Mouse (Mus musculus) neutrophil, adult 5-6 weeks (primary cell): ENCODE measurements around the gene Ghdc. TPM values are rescaled to one million over a fixed set of nuclear protein-coding genes. Genes with fewer than 3 reads are reported as not detected.
A peak's percentile ranks its signal among the peaks of the same experiment; 100 is the strongest.

Experiments
- ATAC-seq: fragments of 151-379, 151-347 bp; 2 replicates; pipeline ENCODE4 v1.8.0; 2017; ENCODE audit warnings: mild to moderate bottlenecking, moderate TSS enrichment; ENCODE audit not compliant: insufficient number of reproducible peaks, poor library complexity, low FRiP score, severe bottlenecking; ENCODE audit errors: extremely low read depth
- total RNA-seq: library from RNA; stranded (forward); fragments of 200-1000 nt; gene quantifications from 2 replicates; pipeline ENCODE4 v1.2.3, GENCODE M21; 2017

The Ghdc gene
- total RNA-seq, 1 experiment from 2014 or later, result 8.6 TPM

DNA sequence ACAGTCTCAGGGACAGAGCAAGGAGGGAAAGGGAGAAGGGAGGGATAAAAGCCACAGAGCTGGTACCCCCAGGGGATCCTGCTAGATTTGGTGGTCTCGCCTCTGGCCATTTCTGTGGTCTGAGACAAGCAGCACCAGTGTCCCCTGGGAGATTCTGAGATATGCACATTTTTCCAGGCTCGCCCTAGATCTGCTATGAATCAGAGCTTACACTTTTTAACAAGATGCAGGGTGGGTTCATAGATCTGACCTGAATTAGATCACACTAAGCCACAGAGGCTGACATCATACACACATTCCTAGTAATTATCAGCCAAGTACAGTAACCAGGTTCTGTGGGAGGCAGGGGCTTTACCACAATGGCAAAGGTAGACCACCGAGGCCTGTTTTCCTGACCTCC lies 18.9 kb upstream of the Ghdc start:
- no peak for ATAC-seq

DNA sequence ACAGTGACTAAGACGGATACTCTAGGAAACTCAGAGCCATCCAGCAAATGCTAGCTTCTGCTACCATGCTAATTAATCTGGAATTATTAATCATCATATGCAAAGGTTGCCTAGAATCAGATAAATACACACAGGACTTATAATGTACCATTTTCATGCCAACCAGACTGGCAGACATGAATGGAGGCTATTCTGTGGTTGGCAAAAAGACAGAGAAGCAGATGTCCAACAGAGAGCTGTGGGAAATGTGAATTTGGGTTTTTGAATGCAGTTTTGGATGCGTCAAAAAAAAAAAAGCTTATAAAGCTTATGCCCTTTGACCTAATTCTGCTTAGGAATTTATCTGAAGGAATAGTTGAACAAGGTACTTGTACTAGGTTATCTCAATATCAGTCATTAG lies 15.0 kb upstream of the Ghdc start:
- no peak for ATAC-seq

DNA sequence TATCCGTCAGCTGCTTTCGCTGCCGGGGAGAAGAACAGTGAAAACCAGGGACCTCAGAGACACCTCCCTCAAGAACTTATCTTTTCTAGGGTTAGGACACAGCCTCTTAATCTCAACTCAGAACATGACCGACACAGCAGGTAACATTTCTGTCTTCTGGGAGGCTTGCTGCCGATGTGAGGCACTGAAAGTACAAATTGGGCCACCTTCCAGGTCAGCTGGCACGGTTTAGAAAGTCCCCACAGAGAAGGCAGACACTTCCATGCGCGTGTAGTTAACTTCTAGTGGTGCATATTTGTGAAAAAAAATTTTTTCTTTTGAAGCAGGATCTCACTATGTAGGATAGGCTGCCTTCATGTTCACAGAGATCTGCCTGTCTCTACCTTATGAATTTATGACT lies 13.5 kb upstream of the Ghdc start:
- ATAC-seq, result no peak

DNA sequence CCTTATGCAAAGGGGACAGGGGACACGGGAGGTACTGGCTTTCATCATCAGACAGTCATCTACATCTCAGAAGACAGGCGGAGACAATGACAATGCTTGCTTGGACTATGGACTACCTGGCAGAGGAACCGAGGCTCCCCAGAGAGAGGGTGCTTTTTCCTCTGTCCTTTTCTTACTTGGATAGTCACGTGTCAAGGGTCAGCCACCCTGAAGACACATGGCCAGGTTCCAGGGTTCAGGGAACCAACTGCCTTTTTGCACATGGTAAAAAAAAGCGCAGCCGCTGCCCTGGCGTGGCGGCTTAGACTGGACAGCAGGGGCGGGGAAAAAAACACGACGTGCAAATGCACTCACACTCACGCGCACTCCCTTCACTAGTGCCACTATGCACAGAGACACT lies 11.8 kb upstream of the Ghdc start:
- ATAC-seq, result no peak

DNA sequence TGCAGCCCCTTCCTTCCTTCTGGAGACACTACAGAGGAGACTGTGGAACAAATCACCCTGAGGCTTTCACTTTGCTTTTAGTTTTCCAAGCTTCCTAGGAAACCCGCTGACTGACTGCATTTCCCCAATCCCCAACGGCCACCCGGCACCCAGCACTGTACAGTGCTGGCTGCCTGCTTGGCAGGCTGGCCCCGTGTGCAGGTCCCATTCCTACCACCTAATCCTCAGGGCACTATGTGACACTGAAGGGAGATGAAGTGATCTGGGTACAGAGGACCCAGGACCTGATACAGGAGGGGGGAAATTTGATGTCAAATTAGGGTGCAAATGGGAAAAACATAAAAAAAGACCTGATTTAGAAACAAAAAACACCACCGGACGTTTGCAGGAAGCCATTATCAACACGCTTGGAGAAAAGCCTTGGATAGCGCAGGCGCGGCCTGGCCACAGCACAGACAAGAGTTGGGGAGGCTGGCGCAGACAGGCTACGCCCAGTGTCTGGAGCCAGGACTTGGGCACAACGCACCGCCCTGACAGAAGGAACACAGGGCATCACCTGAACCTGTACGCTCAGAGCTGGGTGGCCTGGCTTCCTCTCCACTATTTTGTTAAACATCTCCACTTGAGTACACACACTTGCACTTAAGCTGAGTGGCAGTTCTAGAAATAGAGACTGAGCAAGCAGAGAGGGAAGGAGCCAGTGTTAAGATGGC lies 11.2 kb upstream of the Ghdc start:
- ATAC-seq, result no peak

DNA sequence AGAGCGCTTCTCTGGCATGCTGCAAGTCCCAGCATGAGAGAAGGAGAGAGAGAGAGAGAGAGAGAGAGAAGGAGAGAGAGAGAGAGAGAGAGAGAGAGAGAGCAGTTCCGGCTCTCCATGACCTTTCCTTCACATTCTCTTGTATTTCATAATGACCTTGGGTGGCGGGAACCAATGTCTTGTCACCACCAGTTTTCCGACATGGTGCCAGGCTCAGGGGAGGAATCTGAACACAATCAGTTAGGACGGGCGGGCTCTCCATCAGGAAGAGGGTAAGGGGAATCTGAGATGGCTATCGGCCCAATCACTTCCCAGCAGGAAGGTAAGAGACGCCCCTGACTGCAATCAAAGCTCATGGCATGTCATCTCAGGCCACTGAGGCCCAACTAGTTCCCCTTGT lies 9.5 kb upstream of the Ghdc start:
- ATAC-seq, result no peak

DNA sequence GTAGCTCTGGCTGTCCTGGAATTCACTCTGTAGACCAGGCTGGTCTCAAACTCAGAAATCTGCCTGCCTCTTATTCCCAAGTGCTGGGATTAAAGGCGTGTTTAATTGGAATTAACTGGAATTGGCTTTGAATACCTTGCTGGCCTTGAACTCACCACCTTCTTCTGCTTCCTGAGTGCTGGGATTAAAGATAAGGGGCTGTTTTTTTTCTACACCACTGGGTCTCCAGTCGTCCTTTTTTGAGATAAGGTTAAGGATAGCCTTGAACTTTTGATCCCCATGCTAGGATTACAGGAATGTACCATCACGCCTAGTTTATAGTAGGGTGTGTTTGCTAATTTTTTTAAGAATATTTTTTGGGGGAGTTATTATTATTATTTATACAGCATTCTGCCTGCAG lies 7.3 kb upstream of the Ghdc start:
- no peak for ATAC-seq

DNA sequence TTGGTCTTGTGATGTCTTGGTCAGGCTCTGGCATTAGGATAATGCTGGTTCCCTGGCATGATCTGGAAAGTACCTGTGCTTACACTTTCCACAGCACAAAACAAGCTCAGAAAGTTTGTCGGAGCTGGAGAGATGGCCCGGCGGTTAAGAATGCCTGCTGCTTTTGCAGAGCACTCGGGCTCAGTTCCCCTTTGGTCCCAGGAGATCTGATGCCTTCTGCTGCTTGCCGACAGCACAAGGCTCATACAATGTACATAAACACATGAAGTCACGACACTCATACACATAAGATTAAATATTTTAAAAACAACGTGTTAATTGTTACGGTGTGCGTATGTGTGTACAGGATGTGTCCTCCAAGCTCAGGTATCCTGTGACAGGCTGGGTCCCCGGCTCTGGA lies 5.2 kb upstream of the Ghdc start:
- peak; percentile 64; the same call in 1 of the 2 replicates for ATAC-seq

DNA sequence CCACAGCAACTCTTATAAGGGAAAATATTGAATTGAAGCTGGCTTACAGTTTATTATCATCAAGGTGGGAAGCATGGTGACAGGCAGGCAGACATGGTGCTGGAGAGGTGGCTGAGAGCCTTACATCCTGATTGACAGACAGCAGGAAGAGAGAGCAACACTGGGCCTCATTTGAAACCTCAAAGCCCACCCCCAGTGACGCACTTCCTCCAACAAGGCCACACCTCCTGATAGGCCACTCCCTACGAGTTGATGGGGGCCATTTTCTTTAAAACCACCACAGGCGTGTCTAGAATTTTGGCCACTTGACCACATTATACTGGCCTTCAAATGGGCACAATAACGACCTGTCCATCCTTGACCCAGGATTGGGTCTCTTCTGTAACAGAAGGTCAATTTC lies 3.5 kb upstream of the Ghdc start:
- ATAC-seq, result no peak

DNA sequence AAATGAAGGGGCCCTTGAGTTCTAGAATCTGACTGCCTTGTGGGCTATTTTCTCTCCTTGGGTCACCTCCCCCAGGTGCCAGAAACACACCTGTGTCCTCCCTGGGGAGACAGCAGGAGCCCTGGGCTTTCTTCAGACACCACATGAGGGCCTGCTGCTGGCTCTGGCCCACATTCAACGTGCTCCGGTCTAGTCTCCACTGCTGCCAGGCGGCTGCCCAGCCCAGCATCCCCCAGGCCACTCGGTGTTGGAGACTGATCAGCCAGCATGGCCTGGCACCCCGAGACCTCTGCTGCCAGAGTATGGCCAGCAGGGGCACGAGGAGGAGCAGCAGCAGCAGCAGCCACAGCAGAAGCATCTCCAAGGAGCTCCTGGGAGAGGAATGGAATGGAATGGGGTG lies 777 bp downstream of the Ghdc start:
- ATAC-seq, result no peak

DNA sequence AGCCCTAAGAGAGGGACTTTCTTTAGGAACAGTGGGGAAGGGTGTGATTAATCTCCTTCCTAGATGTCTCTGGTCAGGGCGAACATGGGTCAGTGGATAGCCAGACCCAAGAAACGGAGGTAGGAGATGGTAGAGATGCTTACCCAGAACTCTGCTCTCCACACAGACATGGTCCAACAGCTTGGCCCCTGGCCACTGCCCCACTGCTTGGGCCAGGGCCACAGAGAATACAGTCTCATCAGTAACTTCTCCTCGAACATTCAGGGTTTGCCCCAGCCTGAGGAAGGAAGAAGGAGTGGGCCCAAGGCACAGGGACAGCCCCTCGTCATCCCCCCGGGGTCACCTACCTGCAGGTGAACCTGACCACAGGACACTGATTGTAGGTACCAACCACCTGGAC lies 2.9 kb downstream of the Ghdc start:
- no peak for ATAC-seq

DNA sequence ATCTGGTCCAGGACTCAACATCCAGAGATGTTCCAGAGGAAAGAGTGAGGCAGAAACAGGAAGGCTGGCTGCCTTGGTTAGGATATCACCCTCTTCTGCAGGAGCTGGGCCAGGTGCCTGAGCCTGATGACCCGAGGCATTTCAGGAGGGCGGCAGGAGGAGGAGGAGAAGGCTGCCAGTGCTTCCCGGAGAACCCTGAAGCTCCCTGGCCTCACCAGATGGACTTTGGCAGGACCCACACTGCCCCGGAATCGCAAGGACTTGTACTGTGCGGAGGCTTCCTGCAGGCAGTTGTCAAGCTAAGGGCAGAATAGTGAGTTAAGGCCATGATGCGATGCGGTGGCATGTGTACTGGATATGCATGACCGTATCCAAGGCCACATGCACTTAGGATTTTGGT lies 4.0 kb downstream of the Ghdc start:
- ATAC-seq, result no peak

DNA sequence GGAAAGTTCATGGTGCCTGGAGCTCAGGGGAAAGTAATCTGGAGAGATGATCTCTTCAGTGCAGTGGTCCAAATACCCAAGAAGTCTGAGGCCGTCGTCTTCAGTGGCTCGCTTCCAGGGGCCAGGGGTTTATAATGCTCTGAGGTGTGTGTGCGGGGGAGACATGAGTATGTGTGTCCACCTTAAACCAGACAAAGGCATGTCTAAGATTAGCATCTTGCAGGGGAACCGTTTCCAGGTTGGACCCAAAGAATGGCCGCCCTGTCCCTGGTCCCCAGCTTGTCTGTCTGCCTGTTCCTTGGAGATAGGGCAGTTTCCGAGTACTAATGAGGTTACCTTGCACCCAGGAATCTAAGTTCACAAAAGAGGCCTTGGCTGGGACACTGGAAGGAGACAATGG lies 7.9 kb downstream of the Ghdc start, which contains the start of gene Hcrt:
Gene Hcrt (minus strand): TSS at position 101 of the 400 bp plus-strand sequence.
- ATAC-seq, result no peak

DNA sequence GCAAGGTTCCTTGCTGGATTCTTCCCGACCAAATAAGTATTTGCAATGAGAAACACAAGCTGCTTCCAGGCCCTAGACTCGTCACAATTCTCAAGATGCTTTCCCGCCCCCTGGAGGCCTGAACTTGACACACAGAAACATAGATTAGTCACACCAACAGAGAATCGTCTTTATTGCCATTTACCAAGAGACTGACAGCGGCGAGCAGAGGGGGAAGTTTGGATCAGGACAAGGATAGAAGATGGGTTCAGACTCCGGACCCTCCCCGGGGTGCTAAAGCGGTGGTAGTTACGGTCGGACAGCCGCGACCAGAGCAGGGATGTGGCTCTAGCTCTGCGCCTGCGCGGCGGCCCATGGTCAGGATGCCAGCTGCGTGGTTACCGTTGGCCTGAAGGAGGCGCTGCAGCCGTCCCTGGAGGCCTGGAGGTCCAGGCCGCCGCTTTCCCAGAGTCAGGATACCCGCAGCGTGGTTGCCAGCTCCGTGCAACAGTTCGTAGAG lies 9.2 kb downstream of the Ghdc start:
- peak; percentile 44 for ATAC-seq

DNA sequence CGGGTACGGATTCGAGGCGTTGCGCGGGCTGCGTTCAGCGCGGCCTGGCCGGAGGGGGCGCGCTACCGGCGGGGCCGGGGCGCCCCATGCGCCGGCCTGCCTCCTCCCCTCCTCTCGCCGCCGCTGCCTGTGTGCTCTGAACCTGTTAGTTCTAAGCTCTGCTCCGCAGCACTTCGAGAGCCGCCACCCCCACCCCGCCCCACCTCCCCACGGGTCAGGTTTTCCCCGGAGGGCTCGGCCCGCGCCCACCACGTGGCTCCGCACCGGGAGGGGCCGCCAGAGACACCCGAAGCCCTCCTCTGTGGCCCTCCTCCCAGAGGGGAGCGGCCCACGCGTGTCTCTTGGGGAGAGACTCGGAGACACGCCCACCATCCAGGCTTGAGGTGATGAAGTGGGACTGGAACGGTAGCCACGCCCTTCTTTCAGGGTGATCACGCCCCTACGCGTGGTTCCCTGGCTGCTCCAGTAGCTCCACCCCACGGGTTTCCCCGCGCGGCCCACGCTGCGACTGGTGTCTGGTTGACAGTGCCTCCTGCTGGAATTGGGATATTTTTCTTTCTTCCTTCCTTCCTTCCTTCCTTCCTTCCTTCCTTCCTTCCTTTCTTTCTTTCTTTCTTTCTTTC lies 11.0 kb downstream of the Ghdc start, which contains the start of gene Kcnh4:
Gene Kcnh4 (minus strand): TSS at position 332 of the 623 bp plus-strand sequence.
- ATAC-seq, result peak; percentile 75

DNA sequence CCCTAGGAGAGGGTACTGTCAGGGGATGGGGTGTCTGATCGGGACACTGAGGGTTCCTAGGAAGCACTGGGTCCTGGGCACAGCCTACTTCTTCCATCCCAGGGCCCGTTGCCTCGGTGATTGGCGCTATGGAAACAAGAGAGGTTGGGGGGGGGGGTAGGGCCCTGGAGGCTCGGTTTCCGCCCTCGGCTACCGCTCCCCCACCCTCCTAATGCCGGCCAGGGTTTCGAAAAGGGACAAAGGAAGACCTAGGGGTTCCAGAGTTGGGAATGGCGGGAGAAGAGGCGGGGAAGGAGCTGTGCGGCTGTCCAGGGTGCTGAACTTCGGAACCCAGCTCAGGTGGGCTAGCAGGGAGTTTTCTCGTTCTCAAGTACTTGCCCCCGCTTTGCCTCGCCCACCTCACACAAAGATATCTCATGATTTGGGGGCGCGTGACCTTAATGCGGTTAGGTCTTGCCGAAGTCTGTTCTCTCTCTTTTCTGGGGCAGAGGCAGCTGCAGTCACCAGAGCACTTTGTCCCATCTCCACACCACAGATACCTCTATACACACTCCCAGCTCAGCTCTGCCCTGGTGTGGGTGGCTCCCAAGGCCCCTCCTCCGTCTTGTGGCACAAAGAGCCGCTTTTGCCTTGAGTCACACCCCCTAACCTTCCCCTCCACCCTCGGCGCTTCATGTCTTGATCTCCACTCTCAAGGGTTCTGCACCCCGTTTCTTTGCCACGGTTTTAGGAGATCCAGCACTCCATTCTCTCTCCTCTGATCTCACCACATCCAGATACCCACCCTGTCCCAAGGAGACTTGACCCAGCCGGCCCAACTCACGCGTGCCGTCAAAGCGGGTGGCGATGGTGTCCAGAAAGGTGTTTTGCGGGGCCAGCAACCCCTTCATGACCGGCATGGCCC lies 11.8 kb downstream of the Ghdc start:
- ATAC-seq, result no peak

DNA sequence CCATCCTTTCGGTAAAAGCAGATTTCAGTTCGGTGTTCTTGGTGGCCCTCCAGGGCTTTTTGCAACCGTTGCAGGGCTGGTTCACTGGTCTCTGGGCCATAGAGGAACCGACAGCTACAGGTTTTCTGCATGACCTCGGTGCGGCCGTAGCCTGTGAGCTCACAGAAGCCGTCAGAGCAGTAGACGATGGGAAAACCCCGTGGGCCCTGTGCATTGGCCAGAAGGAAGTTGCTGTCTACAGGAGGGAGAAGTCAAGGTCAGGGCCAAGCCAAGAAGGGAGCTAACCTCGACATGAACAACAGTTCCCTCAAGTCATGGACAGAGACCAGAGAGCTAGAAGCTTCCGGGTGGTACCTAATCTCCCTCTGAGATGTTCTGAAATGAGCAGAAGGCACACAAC lies 13.2 kb downstream of the Ghdc start:
- no peak for ATAC-seq

DNA sequence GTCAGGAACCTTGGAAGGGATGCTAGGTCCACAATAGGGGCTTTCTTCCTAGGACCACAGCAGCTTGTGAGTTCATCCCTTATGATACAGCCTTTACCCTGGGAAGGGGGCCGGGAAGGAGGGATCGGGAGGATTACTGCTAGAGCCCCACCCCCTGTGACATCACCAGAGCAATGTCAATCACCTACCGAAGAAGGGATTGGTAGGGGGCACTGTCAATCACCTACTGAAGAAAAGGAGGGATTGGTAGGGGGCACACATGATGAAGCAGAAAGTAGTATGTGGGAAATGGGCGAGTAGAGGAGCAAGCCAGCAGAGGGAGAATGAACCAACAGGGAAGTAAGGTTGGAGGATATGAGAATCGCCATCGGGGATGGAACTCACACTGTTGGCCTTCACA lies 14.3 kb downstream of the Ghdc start:
- ATAC-seq, result no peak

DNA sequence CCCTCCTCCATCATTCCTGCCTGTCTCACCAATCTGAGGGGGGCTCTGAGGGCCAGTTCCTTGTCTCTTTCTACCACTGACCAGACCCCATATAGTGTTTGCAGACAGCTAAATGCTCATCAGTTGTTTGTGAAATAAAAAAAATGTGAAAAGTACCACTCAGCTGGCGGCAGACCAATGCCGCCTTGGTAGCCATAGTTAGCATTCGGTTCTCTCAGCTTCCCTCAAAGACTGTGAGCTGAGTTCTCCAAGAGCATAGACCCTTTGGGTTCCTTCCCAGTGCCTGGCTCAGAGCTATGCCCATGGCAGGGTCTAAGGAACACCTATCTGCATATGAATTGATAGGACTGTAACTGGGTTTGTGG lies 16.1 kb downstream of the Ghdc start:
- ATAC-seq, result no peak
